Mouse (Mus musculus): ENCODE measurements around the gene Tas1r1. TPM values are rescaled to one million over a fixed set of nuclear protein-coding genes. Genes with fewer than 3 reads are reported as not detected.

The Tas1r1 gene
- total RNA-seq, 2 experiments from 2014 or later, result 0.74 TPM; not detected in 1

GRCm38 (mm10) chr4:151995371-151996172, 42.8 kb downstream of the Tas1r1 start:
- ATAC-seq (replicated peaks; ENCODE audit: low FRiP score, low TSS enrichment, poor library complexity, severe bottlenecking), result no peak

DNA sequence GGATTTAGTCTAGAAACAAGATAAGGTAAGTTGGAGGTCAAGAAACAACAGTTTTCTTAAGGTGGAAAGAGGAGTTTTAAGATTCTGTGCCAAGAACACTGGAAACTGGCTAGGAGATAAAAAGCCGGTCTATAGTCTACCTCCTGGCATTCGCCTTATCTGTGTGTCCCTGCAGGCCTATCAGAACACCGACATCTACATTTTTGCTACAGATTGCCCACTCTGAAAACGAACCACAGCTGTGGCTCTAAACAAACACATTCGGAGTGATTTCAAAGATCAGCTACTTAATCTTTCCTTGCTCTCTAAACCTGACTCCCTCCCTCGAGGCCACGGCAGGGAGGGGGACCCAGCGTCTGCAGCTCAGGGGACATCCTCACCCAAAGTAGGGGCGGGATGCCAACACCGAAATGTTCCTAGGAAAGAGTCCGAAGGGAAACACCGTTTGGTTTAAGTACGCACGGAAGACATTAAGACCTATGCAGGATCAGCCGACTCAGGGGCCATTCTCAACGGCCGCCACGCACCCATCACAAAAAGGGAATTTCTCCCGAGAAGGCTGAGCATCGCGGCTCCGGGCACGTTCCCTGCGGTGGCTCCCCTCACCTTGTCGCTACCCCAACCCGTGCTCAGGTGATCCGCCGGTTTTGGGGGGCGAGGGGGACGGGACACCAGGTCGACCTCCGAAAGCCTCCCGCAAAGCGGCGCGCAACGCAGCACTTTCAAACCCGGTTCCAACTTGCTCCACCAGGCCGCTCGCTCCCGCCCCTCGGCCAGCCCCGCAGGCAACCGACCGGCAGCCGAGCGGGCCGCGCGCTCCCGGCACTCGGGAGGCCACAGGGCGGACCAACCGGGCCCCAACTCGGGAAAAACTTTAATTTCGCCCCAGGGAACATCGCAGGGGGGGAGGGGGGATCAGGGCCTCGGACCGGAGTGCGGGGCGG, 43.9 kb downstream of the Tas1r1 start:
- ATAC-seq (replicated peaks; ENCODE audit: low FRiP score, low TSS enrichment, poor library complexity, severe bottlenecking), result peak; percentile 67

- ATAC-seq (replicated peaks; ENCODE audit: low FRiP score, low TSS enrichment, poor library complexity, severe bottlenecking), result no peak
Observed at GRCm38 (mm10) chr4:151993035-151993434, 45.3 kb downstream of the Tas1r1 start.

GRCm38 (mm10) chr4:151992091-151992490, 46.3 kb downstream of the Tas1r1 start:
- no peak for ATAC-seq (replicated peaks; ENCODE audit: low FRiP score, low TSS enrichment, poor library complexity, severe bottlenecking)

DNA sequence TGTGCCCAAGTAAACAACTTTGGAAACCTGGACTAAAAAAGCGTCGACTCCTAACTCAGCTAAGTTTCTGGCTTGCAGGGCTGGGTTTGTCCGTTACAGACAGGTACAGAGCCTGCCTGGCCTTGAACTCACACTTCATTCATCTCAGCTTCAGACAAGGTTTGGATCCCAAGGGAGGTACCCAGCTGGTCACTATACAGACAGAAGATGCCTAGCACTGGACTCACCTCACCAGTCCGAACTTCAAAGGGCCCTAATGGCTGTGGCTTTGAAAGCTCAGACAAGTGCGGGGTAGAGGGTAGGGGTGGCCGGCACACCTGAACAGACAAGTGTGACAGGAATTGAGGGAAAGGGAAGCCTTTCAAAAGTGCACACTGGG, 49.3 kb downstream of the Tas1r1 start:
- no peak for ATAC-seq (replicated peaks; ENCODE audit: low FRiP score, low TSS enrichment, poor library complexity, severe bottlenecking)

DNA sequence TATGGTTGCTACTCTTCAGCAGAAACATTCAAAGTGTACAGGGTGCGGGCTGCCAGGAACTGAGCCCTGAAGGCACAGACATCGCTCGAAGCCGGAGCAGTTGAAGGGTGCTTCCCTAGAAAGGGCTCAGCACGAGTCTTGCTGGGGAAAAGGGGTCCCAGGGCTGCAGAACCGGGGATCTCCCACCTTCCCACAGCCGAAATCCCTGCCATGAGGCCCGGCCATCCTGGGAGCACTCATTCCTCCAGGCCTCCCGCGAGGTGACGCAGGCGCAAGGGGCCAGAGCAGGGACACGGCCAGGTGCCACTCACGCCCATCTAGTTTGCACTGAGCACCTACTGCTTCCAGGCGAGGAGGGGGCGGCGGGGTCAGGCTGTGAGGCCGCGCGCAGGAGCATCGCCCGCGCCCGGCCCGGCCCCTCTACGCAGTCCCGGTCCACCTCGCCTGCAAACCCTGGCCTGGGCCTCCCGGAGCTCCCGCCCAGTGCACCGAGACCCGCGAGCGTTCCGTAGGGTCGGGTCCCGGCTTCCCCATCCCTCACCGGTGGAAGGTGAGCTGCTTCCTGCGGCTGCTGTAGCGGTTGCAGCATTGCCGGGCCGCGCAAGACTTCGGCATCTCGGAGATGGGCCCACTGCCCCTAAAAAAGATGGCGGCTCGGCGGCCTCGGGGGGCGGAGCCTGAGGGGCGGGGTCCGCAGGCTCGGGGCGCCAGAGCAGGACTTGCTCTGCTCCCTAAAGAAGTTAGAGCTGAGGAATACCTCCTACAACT, 49.8 kb downstream of the Tas1r1 start, which contains the start of gene Thap3:
Gene Thap3 (minus strand): TSS at position 656 of the 768 bp plus-strand sequence.
- peak; percentile 46; the same call in 1 of the 2 replicates for ATAC-seq (replicated peaks; ENCODE audit: low FRiP score, low TSS enrichment, poor library complexity, severe bottlenecking)

DNA sequence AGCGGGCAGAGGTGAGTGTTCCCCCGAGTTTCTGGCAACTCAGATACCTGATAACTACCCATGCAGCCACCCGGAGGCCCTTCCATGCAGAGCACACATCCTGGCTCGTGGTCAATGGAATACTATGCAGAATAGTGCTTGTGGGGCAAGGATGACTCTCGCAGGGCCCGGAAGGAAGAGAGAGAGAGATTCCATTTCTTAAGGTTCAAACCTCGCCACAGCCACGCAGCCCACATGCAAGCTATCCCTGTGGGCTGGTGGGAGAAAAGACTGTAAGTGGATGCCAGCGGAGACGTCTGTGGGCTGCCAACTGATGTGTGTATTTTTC, 50.4 kb downstream of the Tas1r1 start:
- no peak for ATAC-seq (replicated peaks; ENCODE audit: low FRiP score, low TSS enrichment, poor library complexity, severe bottlenecking)

- ATAC-seq (replicated peaks; ENCODE audit: low FRiP score, low TSS enrichment, poor library complexity, severe bottlenecking), result no peak
Observed at GRCm38 (mm10) chr4:151986650-151987049, 51.7 kb downstream of the Tas1r1 start.

GRCm38 (mm10) chr4:151985886-151986285, 52.5 kb downstream of the Tas1r1 start:
- no peak for ATAC-seq (replicated peaks; ENCODE audit: low FRiP score, low TSS enrichment, poor library complexity, severe bottlenecking)

DNA sequence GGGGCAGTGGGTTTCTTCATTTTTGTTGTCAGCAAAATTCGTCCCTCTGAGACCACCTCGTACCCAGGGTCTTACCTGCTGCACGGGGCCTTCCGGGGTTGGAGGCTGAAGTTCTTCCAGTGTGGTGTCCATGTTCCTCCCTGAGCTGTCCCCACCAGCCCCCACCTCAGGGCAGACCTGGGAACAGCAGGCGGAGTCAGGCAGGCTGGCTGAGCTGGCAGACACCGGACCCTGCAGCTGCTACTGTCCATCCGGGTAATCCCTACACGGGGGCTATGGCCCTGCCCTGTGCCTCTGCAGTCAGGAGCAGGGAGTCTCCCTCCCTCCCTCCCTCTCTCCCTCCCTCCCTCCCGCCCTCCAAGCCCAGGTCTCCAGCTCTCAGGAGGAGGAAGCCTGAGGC, 54.8 kb downstream of the Tas1r1 start:
- no peak for ATAC-seq (replicated peaks; ENCODE audit: low FRiP score, low TSS enrichment, poor library complexity, severe bottlenecking)

- ATAC-seq (replicated peaks; ENCODE audit: low FRiP score, low TSS enrichment, poor library complexity, severe bottlenecking), result no peak
Observed at GRCm38 (mm10) chr4:151983043-151983442, 55.3 kb downstream of the Tas1r1 start.

DNA sequence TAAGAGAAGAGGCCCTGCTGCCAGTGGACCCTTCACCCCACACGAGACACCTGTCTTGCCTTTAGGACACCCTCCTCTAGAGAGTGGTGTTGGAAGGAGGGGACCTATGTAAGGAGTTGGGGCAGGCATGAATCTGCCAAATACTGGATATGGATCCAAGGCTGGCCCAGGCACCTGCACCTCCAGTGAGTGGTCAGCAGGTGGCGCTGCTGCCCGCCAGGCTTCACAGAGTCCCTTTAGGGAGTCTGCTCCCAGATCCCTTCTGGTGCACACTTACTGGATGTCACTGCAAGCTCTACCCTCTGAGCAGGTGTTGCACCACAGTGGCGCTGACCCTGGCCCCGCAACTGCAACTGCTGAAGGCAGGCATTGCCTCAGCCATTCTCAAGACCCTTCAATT, 57.0 kb downstream of the Tas1r1 start:
- ATAC-seq (replicated peaks; ENCODE audit: low FRiP score, low TSS enrichment, poor library complexity, severe bottlenecking), result peak; percentile 72

DNA sequence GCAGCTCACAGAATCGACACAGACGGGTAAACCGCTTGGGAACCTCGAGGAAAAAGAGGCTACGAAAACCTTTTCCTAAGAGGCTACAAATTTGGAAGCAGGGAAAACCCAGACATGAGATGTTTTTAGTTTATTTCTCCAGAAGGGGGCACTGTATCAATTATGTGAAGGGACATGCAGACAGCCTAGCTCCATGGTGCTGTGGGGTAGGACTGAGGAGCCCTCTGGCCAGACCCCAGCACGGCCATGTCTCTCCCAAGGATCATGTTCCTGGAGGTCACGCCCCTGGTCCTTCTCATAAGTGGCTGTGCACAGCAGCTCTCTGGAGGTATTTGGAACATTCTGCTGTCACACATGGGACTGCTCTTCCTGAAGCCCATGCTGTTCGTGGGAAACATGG, 57.7 kb downstream of the Tas1r1 start:
- ATAC-seq (replicated peaks; ENCODE audit: low FRiP score, low TSS enrichment, poor library complexity, severe bottlenecking), result no peak

Other genes with a start within 250 kb of the Tas1r1 start
- gene Camta1, start 176.7 kb downstream of the Tas1r1 start, total RNA-seq (2014; fragmentation: Nextera tagmentation), result 68.4 and 92.8 TPM in 2 replicates
- gene Camta1, start 176.7 kb downstream of the Tas1r1 start, total RNA-seq (2017), result 23.0 and 52.1 TPM in 2 replicates
- 108 and 114 TPM in 2 replicates for gene Dnajc11, start 104.9 kb downstream of the Tas1r1 start, total RNA-seq (2014; fragmentation: Nextera tagmentation)
- gene Dnajc11, start 104.9 kb downstream of the Tas1r1 start, total RNA-seq (2017), result 85.8 and 110 TPM in 2 replicates
- gene Thap3, start 49.6 kb downstream of the Tas1r1 start, total RNA-seq (2014; fragmentation: Nextera tagmentation), result 2.1 and 7.3 TPM in 2 replicates
- 1.4 and 9.6 TPM in 2 replicates for gene Thap3, start 49.6 kb downstream of the Tas1r1 start, total RNA-seq (2017)
- gene Phf13, start 42.3 kb downstream of the Tas1r1 start, total RNA-seq (2014; fragmentation: Nextera tagmentation), result 0.15 and 0.52 TPM in 2 replicates
- gene Phf13, start 42.3 kb downstream of the Tas1r1 start, total RNA-seq (2017), result 0.09 and 1.5 TPM in 2 replicates
- gene Klhl21, start 29.8 kb downstream of the Tas1r1 start, total RNA-seq (2014; fragmentation: Nextera tagmentation), result 7.0 and 7.6 TPM in 2 replicates
- 5.1 and 8.3 TPM in 2 replicates for gene Klhl21, start 29.8 kb downstream of the Tas1r1 start, total RNA-seq (2017)
- 6.6 and 27.2 TPM in 2 replicates for gene Zbtb48, start 10.9 kb downstream of the Tas1r1 start, total RNA-seq (2014; fragmentation: Nextera tagmentation)
- gene Zbtb48, start 10.9 kb downstream of the Tas1r1 start, total RNA-seq (2017), result 7.0 and 10.6 TPM in 2 replicates
- 64.3 and 67.6 TPM in 2 replicates for gene Nol9, start 753 bp upstream of the Tas1r1 start, total RNA-seq (2014; fragmentation: Nextera tagmentation)
- 45.2 and 60.8 TPM in 2 replicates for gene Nol9, start 753 bp upstream of the Tas1r1 start, total RNA-seq (2017)
- gene Plekhg5, start 33.9 kb upstream of the Tas1r1 start, total RNA-seq (2014; fragmentation: Nextera tagmentation), result 8.9 and 15.6 TPM in 2 replicates
- 6.8 and 7.1 TPM in 2 replicates for gene Plekhg5, start 33.9 kb upstream of the Tas1r1 start, total RNA-seq (2017)
- not detected in 2 replicates for gene Tnfrsf25, start 77.4 kb upstream of the Tas1r1 start, total RNA-seq (2014; fragmentation: Nextera tagmentation)
- not detected in 2 replicates for gene Tnfrsf25, start 77.4 kb upstream of the Tas1r1 start, total RNA-seq (2017)
- gene Espn, start 113.8 kb upstream of the Tas1r1 start, total RNA-seq (2014; fragmentation: Nextera tagmentation), result 2.9 and 5.7 TPM in 2 replicates
- gene Espn, start 113.8 kb upstream of the Tas1r1 start, total RNA-seq (2017), result 2.2 and 3.1 TPM in 2 replicates
- gene Hes2, start 120.3 kb upstream of the Tas1r1 start, total RNA-seq (2014; fragmentation: Nextera tagmentation), result 0.35 TPM in 1 of 2 replicates, not detected in the other
- gene Hes2, start 120.3 kb upstream of the Tas1r1 start, total RNA-seq (2017), result not detected in 2 replicates
- 33.8 and 42.9 TPM in 2 replicates for gene Acot7, start 139.6 kb upstream of the Tas1r1 start, total RNA-seq (2014; fragmentation: Nextera tagmentation)
- gene Acot7, start 139.6 kb upstream of the Tas1r1 start, total RNA-seq (2017), result 25.3 and 38.1 TPM in 2 replicates
- gene Gpr153, start 235.7 kb upstream of the Tas1r1 start, total RNA-seq (2014; fragmentation: Nextera tagmentation), result not detected in 2 replicates
- not detected in 2 replicates for gene Gpr153, start 235.7 kb upstream of the Tas1r1 start, total RNA-seq (2017)